In genomic region chr13:110541288-110542148, GRCm38 (mm10) we compare ENCODE assay signal across 16 mouse cellular contexts.
DNase-seq lines count a peak whose midpoint lies in the region; ATAC-seq and TF ChIP-seq lines count a peak whose summit lies in the region.
"Had no signal": no experiment of that assay in that cellular context is flagged by ENCODE, and none has a peak within 500 bp of the region (broad histone marks: within the 10 kb centered on the region; RNA-seq: fewer than 3 reads in every experiment).

No protein-coding gene starts in this region.

- H3K36me3 ChIP-seq in forebrain, embryonic 15.5 days, result no peaks in the 10 kb centered on the region
- no peaks in the 10 kb centered on the region for H3K36me3 ChIP-seq in forebrain, embryonic 12.5 days (replicated peaks)
- no peaks in the 10 kb centered on the region for H3K36me3 ChIP-seq in MEL (ENCODE audit: control insufficient read depth in 1 of 2, insufficient read depth in 2 of 2, low read length in 2 of 2)
- H3K36me3 ChIP-seq: embryonic facial prominence, embryonic 15.5 days; limb, embryonic 13.5 days; lung, embryonic 15.5 days had no signal

- no peak for TF ChIP-seq RAD21 in MEL (IDR thresholded peaks at IDR 0.05; ENCODE audit: low read depth, low read length)

- no peak overlapping the region for H3K4me3 ChIP-seq in forebrain, embryonic 15.5 days
- no peak overlapping the region for H3K4me3 ChIP-seq in forebrain, embryonic 12.5 days (replicated peaks)
- no peak overlapping the region for H3K4me3 ChIP-seq in MEL (ENCODE audit: control insufficient read depth in 1 of 2, insufficient read depth in 1 of 2, low read depth in 2 of 2, low read length in 2 of 2)
- H3K4me3 ChIP-seq in left cerebral cortex, adult 2 months, result no peak overlapping the region
- H3K4me3 ChIP-seq: embryonic facial prominence, embryonic 15.5 days; limb, embryonic 13.5 days; lung, embryonic 15.5 days had no signal

- peak overlapping the region; percentile 57; the same call in 1 of the 2 replicates for H3K27ac ChIP-seq in forebrain, embryonic 15.5 days (replicated peaks)
- H3K27ac ChIP-seq in forebrain, embryonic 12.5 days, result no peak overlapping the region
- no peak overlapping the region for H3K27ac ChIP-seq in MEL (ENCODE audit: control insufficient read depth, low read depth, low read length)
- peak overlapping the region; percentile 85 for H3K27ac ChIP-seq in left cerebral cortex, adult 2 months
- H3K27ac ChIP-seq: embryonic facial prominence, embryonic 15.5 days; hindbrain, embryonic 14.5 days; limb, embryonic 13.5 days; lung, embryonic 15.5 days had no signal

- TF ChIP-seq POLR2A in MEL (IDR thresholded peaks at IDR 0.05; ENCODE audit: control insufficient read depth in 1 of 2, insufficient read depth in 1 of 2, low read depth in 1 of 2, low read length in 2 of 2, poor library complexity in 1 of 2), result no peak

- no peaks in the 10 kb centered on the region for H3K9me3 ChIP-seq in forebrain, embryonic 15.5 days
- H3K9me3 ChIP-seq in forebrain, embryonic 12.5 days, result no peaks in the 10 kb centered on the region
- no peaks in the 10 kb centered on the region for H3K9me3 ChIP-seq in MEL (replicated peaks; ENCODE audit: insufficient read depth, low read length)
- H3K9me3 ChIP-seq: embryonic facial prominence, embryonic 15.5 days; limb, embryonic 13.5 days; lung, embryonic 15.5 days had no signal

- no peak overlapping the region for H3K4me2 ChIP-seq in forebrain, embryonic 15.5 days (replicated peaks)
- H3K4me2 ChIP-seq in forebrain, embryonic 12.5 days, result no peak overlapping the region
- H3K4me2 ChIP-seq: embryonic facial prominence, embryonic 15.5 days; hindbrain, embryonic 14.5 days; limb, embryonic 13.5 days; lung, embryonic 15.5 days had no signal

- intact Hi-C loops in left cerebral cortex, postnatal 10 days (cut with DNase I), result loop anchor here (5.0 kb wide), 1 partner anchor 139 kb away; no protein-coding TSS in a partner anchor
- intact Hi-C loops in left cerebral cortex, adult 2 months (cut with DNase I), result loop anchor here (1.0 to 5.0 kb wide), 4 partner anchors 86 to 341 kb away; no protein-coding TSS in a partner anchor

- peaks cover 8% of the 10 kb centered on the region; the same call in 1 of the 2 replicates for H3K4me1 ChIP-seq in forebrain, embryonic 15.5 days
- 0 out of 2 replicates have a peak, but pooled peaks cover 7% of the 10 kb centered on the region for H3K4me1 ChIP-seq in forebrain, embryonic 12.5 days
- H3K4me1 ChIP-seq in MEL (ENCODE audit: control insufficient read depth in 1 of 2, insufficient read depth in 2 of 2, low read length in 2 of 2), result no peaks in the 10 kb centered on the region
- H3K4me1 ChIP-seq: embryonic facial prominence, embryonic 15.5 days had no signal

- no peaks in the 10 kb centered on the region for H3K79me2 ChIP-seq in MEL (ENCODE audit: control insufficient read depth, insufficient read depth, low read length, poor library complexity)

- H3K9ac ChIP-seq in forebrain, embryonic 15.5 days (replicated peaks), result no peak overlapping the region
- H3K9ac ChIP-seq in forebrain, embryonic 12.5 days, result no peak overlapping the region
- H3K9ac ChIP-seq in MEL (ENCODE audit: control insufficient read depth, low read depth, low read length, poor library complexity, severe bottlenecking), result no peak overlapping the region
- H3K9ac ChIP-seq: embryonic facial prominence, embryonic 15.5 days; hindbrain, embryonic 14.5 days; limb, embryonic 13.5 days; lung, embryonic 15.5 days had no signal

- no peak for TF ChIP-seq EP300 in MEL (IDR thresholded peaks at IDR 0.05; ENCODE audit: low read depth in 1 of 2, low read length in 2 of 2)

- ATAC-seq in forebrain, embryonic 15.5 days (replicated peaks), result no peak
- ATAC-seq in forebrain, embryonic 12.5 days (ENCODE audit: low FRiP score), result no peak

- H3K27me3 ChIP-seq in forebrain, embryonic 15.5 days, result no peaks in the 10 kb centered on the region
- H3K27me3 ChIP-seq in forebrain, embryonic 12.5 days, result no peaks in the 10 kb centered on the region
- no peaks in the 10 kb centered on the region for H3K27me3 ChIP-seq in MEL (ENCODE audit: control insufficient read depth in 1 of 2, insufficient read depth in 2 of 2, low read length in 2 of 2)
- H3K27me3 ChIP-seq: embryonic facial prominence, embryonic 15.5 days; limb, embryonic 13.5 days; lung, embryonic 15.5 days had no signal

- no peak for TF ChIP-seq CTCF in MEL (IDR thresholded peaks at IDR 0.05 in 2 of 3, conservative IDR thresholded peaks at IDR 0.05 in 1 of 3; ENCODE audit: control insufficient read depth in 1 of 3, insufficient read depth in 1 of 3, low read depth in 2 of 3, low read length in 3 of 3, poor library complexity in 1 of 3, severe bottlenecking in 1 of 3)
- TF ChIP-seq CTCF in left cerebral cortex, adult 2 months (IDR thresholded peaks at IDR 0.05), result no peak

- WGBS in forebrain, embryonic 15.5 days, result 77% methylated on average over 5 of the region's 5 CpGs
- 84% methylated on average over 5 of the region's 5 CpGs for whole genome bisulfite sequencing in forebrain, embryonic 12.5 days

- DNase-seq in left cerebral cortex, adult 18-20 months (ENCODE audit: low spot score in 2 of 2), result peak; percentile 30 to 41
- no peak for DNase-seq in left cerebral cortex, postnatal 10 days (ENCODE audit: extremely low spot score in 1 of 2, low spot score in 2 of 2)
- DNase-seq in MEL (ENCODE audit: low read depth, low spot score), result no peak
- no peak for DNase-seq in left cerebral cortex, adult 2 months (ENCODE audit: extremely low spot score in 1 of 2, low spot score in 2 of 2)
- DNase-seq in kidney, postnatal 10 days, result no peak
- DNase-seq in gastrocnemius, postnatal 25 days, result no peak
- DNase-seq: B cell, adult 2 months; cerebellum, postnatal 14 days; kidney, adult 11 months; thymus, postnatal 14 days had no signal

TF ChIP-seq in MEL, 35 proteins besides CTCF, POLR2A, EP300 and RAD21:
- no peak for TF ChIP-seq CHD1 (IDR thresholded peaks at IDR 0.05; ENCODE audit: low read depth, low read length)
- TF ChIP-seq ZNF384 (IDR thresholded peaks at IDR 0.05; ENCODE audit: low read depth, low read length), result 0 out of 2 replicates have a peak, but pooled peaks have one; percentile 8

Comparison
In these comparisons a context has a peak if more than half of its experiments do, and no peak if none do; other contexts are left out.
1. H3K27ac ChIP-seq: peak in forebrain, embryonic 15.5 days (single experiment) and left cerebral cortex, adult 2 months (single experiment); none in forebrain, embryonic 12.5 days (single experiment) and MEL (single experiment).
2. DNase-seq: peak in left cerebral cortex, adult 18-20 months (2 of 2); none in left cerebral cortex, postnatal 10 days (0 of 2), MEL (single experiment), left cerebral cortex, adult 2 months (0 of 2), kidney, postnatal 10 days (single experiment) and gastrocnemius, postnatal 25 days (single experiment).